Mouse (Mus musculus): ENCODE results near the gene Gm7861. TPM values are rescaled to one million over a fixed set of nuclear protein-coding genes. Genes with fewer than 3 reads are reported as not detected.
"Not testable (repeated sequence)": the region's sequence is repeated elsewhere in the genome, so short reads cannot be mapped to it uniquely, and the experiment has no call there.

The Gm7861 gene
- 186 and 2,595 TPM in 2 replicates for polyA plus RNA-seq (2012; rRNA removed)

- H3K36me3 ChIP-seq (ENCODE audit: control insufficient read depth, insufficient read depth, low read length); H3K27ac ChIP-seq (ENCODE audit: insufficient read depth, low read depth, low read length); H3K4me1 ChIP-seq (ENCODE audit: control insufficient read depth, insufficient read depth, insufficient read length, low read length); H3K27me3 ChIP-seq (ENCODE audit: control insufficient read depth, insufficient read depth, low read length); H3K4me3 ChIP-seq (ENCODE audit: low read depth, low read length): not testable (repeated sequence)
- WGBS = no CpG with 5 or more reads among the region's 1 CpGs
Measured at GRCm38 (mm10) chr8:21594408-21594807, at the start of gene Gm7861. Gene Gm7861 (minus strand): TSS chr8:21594508.

- H3K36me3 ChIP-seq (ENCODE audit: control insufficient read depth, insufficient read depth, low read length); H3K27me3 ChIP-seq (ENCODE audit: control insufficient read depth, insufficient read depth, low read length); H3K4me3 ChIP-seq (ENCODE audit: low read depth, low read length); H3K27ac ChIP-seq (ENCODE audit: insufficient read depth, low read depth, low read length); H3K4me1 ChIP-seq (ENCODE audit: control insufficient read depth, insufficient read depth, insufficient read length, low read length): not testable (repeated sequence)
- 70% methylated on average over 1 of the region's 1 CpGs for WGBS
Measured at GRCm38 (mm10) chr8:21617883-21618282, 23.6 kb upstream of the Gm7861 start, which contains the start of gene Defa26. Gene Defa26 (plus strand): TSS chr8:21618183.

GRCm38 (mm10) chr8:21582706-21583105, 11.6 kb downstream of the Gm7861 start, which contains the start of gene Defa28:
Gene Defa28 (plus strand): TSS chr8:21583006.
- not testable (repeated sequence) for H3K4me1 ChIP-seq (ENCODE audit: control insufficient read depth, insufficient read depth, insufficient read length, low read length); H3K27ac ChIP-seq (ENCODE audit: insufficient read depth, low read depth, low read length); H3K36me3 ChIP-seq (ENCODE audit: control insufficient read depth, insufficient read depth, low read length); H3K27me3 ChIP-seq (ENCODE audit: control insufficient read depth, insufficient read depth, low read length); H3K4me3 ChIP-seq (ENCODE audit: low read depth, low read length)
- no CpG with 5 or more reads among the region's 1 CpGs for WGBS

GRCm38 (mm10) chr8:21565086-21565485, 29.2 kb downstream of the Gm7861 start, which contains the start of gene Defa37:
Gene Defa37 (plus strand): TSS chr8:21565386.
- not testable (repeated sequence) for H3K27ac ChIP-seq (ENCODE audit: insufficient read depth, low read depth, low read length); H3K36me3 ChIP-seq (ENCODE audit: control insufficient read depth, insufficient read depth, low read length); H3K4me3 ChIP-seq (ENCODE audit: low read depth, low read length); H3K4me1 ChIP-seq (ENCODE audit: control insufficient read depth, insufficient read depth, insufficient read length, low read length); H3K27me3 ChIP-seq (ENCODE audit: control insufficient read depth, insufficient read depth, low read length)
- no CpG with 5 or more reads among the region's 1 CpGs for WGBS

Other genes with a start within 250 kb of the Gm7861 start
- gene Defa2, start 216.0 kb downstream of the Gm7861 start, polyA plus RNA-seq (2012; rRNA removed) = 20.9 and 2,576 TPM in 2 replicates
- gene Defa33, start 202.7 kb downstream of the Gm7861 start, polyA plus RNA-seq (2012; rRNA removed) = 3.5 and 1,155 TPM in 2 replicates
- gene Defa36, start 167.1 kb downstream of the Gm7861 start, polyA plus RNA-seq (2012; rRNA removed) = 129 and 1,309 TPM in 2 replicates
- not detected in 2 replicates for gene Gm7849, start 137.9 kb downstream of the Gm7861 start, polyA plus RNA-seq (2012; rRNA removed)
- 24.9 and 3,720 TPM in 2 replicates for gene Defa20, start 85.2 kb downstream of the Gm7861 start, polyA plus RNA-seq (2012; rRNA removed)
- 474 TPM in 1 of 2 replicates, not detected in the other for gene Defa32, start 65.5 kb downstream of the Gm7861 start, polyA plus RNA-seq (2012; rRNA removed)
- gene Defa37, start 29.1 kb downstream of the Gm7861 start, polyA plus RNA-seq (2012; rRNA removed) = not detected in 2 replicates
- not detected in 2 replicates for gene Defa28, start 11.5 kb downstream of the Gm7861 start, polyA plus RNA-seq (2012; rRNA removed)
- 5.5 and 27.3 TPM in 2 replicates for gene Defa26, start 23.7 kb upstream of the Gm7861 start, polyA plus RNA-seq (2012; rRNA removed)
- 25.4 and 113 TPM in 2 replicates for gene Defa17, start 61.3 kb upstream of the Gm7861 start, polyA plus RNA-seq (2012; rRNA removed)
- gene Defa34, start 71.3 kb upstream of the Gm7861 start, polyA plus RNA-seq (2012; rRNA removed) = 3.2 TPM in 1 of 2 replicates, not detected in the other
- gene AY761184, start 109.1 kb upstream of the Gm7861 start, polyA plus RNA-seq (2012; rRNA removed) = 271 and 1,244 TPM in 2 replicates
- 1,324 and 5,253 TPM in 2 replicates for gene Defa24, start 140.0 kb upstream of the Gm7861 start, polyA plus RNA-seq (2012; rRNA removed)
- not detected in 2 replicates for gene Defb50, start 229.0 kb upstream of the Gm7861 start, polyA plus RNA-seq (2012; rRNA removed)
- not detected in 2 replicates for gene Defb2, start 245.4 kb upstream of the Gm7861 start, polyA plus RNA-seq (2012; rRNA removed)

Measured in small intestine, adult 2 months (tissue).